Mouse (Mus musculus) thymus, adult 18-20 months (tissue): Measurements from ENCODE around the gene Dhx37.
"Not testable (repeated sequence)": the region's sequence is repeated elsewhere in the genome, so short reads cannot be mapped to it uniquely, and the experiment has no call there.

Experiments used
- DNase-seq, 2 experiments: peaks; one replicate each; pipeline ENCODE4 v3.0.0; 2022; ENCODE audit warnings: mixed read lengths in 2 of 2

Dhx37 gene

GRCm38 (mm10) chr5:125388358-125389092 lies 45.4 kb downstream of the Dhx37 start:
- no peak for DNase-seq

DNA sequence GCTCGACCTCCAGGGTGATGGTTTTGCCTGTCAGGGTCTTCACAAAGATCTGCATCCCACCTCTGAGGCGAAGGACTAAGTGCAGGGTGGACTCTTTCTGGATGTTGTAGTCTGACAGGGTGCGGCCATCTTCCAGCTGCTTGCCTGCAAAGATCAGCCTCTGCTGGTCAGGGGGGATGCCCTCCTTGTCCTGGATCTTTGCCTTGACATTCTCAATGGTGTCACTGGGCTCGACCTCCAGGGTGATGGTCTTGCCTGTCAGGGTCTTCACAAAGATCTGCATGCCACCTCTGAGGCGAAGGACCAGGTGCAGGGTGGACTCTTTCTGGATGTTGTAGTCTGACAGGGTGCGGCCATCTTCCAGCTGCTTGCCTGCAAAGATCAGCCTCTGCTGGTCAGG lies 46.6 kb downstream of the Dhx37 start:
- DNase-seq = not testable (repeated sequence)

DNA sequence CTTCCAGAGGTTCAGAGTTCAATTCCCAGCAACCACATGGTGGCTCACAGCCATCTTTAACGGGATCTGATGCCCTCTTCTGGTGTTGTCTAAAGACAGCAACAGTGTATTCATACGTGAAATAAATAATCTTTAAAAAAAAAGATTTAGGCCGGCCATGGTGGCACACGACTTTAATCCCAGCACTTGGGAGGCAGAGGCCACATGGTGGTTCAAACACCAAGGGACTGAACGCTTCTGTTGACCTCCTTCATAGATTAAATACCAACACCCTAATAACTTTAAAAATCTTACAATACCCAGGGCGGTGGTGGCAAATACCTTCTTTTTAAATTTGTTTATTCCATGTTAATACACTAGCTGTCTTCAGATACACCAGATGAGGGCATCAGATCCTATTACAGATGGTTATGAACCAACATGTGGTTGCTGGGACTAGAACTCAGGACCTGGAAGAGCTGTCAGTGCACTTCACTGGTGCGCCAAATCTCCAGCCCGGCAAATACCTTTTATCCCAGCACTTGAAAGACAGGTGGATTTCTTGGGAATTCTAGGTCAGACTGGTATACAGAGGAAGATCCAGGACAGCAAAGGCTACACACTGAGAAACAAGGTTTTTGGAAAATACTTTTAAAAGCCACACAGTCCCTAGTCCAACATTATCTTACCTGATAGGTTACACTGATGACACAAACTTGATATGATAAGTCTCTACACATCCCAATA lies 48.5 kb downstream of the Dhx37 start:
- DNase-seq = no peak

DNA sequence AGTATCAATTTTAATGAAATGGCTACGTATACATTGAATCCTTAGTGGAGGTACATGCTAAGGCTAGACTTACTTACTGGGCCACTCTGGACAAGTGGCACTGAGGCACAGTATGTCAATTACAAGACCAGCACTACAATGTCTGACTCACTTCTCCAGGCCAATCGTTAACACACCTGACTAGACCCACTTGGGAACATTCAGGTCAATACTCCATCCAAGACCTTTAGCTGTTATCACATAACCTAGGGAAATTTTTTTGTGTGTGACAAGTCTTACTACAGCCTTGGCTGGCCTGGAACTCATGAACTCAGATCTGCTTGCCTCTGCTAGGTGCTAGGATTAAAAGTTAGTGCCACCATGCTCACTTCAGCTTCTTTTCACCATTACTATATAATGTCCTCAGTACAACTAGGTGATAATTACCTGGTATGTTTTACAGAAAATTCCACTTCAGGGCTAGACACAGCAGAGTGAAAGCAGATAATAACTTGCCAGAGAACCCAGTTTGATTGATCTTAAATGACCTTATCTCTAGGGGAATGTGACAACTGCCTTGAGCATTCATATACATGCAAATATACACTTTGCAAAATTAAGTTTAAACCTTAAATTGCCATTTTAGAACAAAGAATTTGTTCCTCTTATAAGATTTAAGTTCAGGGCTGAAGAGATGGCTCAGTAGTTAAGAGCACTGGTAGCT lies 49.3 kb downstream of the Dhx37 start:
- no peak for DNase-seq

DNA sequence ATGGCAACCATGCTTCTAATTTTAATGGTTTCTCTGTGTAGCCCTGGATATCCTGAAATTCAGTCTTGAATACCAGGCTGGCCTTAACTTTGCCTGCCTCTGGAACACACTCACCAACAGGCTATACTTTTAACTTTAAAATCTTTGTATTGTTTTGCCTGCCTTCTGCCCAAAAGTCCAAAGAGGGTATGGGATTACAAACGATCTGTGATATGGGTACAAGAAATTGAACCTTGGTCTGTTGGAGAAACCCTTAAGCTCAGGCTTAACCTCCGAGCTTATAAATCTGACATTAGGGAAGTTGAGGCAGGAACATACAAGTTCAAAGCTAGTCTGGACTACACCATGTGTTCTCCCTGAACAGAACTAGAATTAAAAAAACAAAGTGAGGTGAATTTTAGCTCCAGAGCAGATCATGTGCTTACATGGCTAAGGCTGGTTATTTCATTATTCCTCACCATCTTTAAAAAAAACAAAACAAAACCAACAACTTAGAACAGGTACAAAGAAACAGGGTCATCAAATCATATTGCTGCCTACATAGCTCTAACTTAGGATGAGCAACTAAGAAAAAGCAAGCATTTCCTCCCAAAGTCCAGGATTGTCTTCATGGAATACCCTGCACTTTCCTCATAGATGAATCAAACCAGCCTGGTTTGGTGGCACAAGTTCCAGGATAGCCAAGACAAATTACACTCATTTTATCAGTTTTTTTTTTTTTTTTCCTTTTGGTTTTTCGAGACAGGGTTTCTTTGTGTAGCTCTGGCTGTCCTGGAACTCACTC lies 50.1 kb downstream of the Dhx37 start:
- no peak for DNase-seq

- DNase-seq = no peak
These were observed 51.0 kb downstream of the Dhx37 start for GRCm38 (mm10) chr5:125382673-125383558.

DNA sequence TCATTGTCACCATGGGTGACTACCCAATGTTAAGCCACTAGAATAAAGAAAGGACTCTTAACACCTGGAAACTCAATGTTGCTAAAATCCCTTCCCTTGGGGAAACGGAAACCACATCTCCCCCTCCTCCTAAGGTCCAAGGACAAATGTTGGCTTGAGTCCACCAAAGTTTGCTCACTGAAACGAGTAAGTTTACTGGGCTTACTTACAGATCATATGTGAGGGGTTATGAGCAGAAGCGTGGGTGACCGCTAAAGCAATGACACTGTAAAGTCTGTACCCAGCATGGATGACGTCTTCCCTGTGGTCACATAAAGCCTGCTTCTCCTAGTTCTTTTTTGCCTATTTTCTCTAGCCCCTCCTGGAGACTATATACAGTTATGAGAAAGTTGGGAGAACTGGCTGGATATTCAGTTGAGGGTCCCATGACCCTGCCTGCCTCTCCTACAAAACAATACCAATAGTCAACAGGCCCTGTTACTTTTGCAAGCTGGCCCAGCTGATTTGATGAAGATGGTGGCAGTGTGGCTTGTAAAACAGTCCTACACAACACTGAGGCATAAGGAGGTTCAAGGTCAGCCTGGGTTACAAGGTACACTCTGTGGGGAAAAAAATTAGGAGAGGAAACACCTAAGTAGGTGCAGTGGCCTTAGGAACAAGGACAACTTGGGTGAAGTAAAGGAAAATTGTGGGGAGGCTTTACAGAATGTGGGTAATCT lies 51.8 kb downstream of the Dhx37 start:
- DNase-seq = no peak

GRCm38 (mm10) chr5:125378919-125379318 lies 55.0 kb downstream of the Dhx37 start:
- DNase-seq = no peak

DNA sequence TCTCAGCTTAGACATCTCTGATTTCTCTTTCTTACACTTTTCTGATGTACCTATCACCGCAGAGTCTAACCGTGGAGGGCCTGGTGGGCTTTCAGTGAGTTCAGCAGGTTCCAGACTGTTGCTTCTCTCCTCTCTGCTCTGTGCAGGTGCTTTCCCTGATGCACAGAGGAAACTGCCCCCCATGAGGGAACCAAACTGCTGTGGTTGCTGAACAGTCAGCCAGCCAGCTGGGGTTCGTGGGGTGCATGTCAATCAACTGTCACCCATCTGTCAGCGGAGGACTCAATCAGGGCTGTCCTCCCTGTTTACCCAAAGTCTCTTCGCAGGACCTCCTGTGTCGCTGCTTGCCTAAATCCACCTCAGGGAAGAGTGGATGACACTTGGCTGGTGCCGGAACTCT lies 56.7 kb downstream of the Dhx37 start:
- peak; percentile 55 to 62 for DNase-seq

DNA sequence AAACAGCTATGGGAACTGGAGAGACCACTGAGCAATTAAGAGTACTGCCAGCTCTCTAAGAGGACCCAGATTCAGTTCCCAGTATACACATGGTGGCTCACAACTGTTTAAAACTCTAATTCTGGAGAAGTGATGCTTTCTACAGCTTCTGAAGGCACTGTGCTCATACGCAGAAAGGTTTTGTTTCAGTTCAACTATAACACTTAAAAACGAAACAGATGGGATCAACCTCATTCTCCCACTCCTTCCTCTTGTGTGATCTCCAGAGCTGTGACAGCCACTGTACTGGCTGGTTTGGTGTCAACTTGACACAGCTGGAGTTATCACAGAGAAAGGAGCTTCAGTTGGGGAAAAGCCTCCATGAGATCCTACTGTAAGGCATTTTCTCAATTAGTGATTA lies 58.0 kb downstream of the Dhx37 start:
- no peak for DNase-seq

- no peak for DNase-seq
These were observed 61.9 kb downstream of the Dhx37 start for GRCm38 (mm10) chr5:125372027-125372426.

- DNase-seq = no peak
These were observed 62.8 kb downstream of the Dhx37 start for GRCm38 (mm10) chr5:125370950-125371693.

- peak in 1 of 2 experiments; percentile 33 for DNase-seq
These were observed 65.4 kb downstream of the Dhx37 start for GRCm38 (mm10) chr5:125368568-125368967.

DNA sequence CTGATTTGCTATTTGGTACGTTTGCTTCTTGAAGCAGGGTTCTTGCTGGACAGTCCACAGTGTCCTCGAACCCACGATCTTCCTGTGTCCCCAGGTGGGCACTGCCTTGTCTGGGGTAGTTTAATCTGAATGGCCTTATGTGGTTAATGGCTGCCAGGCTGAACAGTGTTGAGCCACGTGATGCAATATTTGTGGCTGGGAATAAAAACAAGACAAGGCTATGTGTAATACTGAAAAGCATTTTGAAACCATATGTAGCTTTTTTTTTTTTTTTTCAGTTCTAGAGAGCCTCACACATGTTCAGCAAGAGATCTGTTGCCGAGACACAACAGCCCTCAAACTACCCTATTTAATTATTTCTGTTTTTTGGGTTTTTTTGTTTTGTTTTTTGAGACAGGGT lies 65.8 kb downstream of the Dhx37 start:
- DNase-seq = no peak

- DNase-seq = no peak
These were observed 69.0 kb downstream of the Dhx37 start for GRCm38 (mm10) chr5:125364851-125365429.

DNA sequence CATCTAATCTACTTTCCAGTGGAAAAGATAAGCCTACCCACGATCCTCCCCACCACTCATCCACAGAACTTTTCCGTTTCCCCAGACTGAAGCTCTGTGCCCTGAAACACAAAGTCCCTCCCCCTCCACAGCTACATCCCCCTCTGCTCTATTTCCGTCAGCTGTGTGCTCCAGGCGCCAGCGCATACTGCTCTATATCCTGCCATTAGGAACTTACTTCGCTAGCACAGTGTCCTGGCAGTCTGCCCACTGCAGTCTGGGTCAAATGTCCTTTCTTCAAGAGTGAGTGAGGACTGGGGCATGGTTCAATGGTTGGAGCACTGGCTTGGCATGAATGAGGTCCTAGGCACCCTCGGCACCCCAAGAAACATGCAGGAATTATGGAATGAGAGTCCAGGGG lies 70.0 kb downstream of the Dhx37 start:
- no peak for DNase-seq
